ENCODE assay signal across 9 mouse cellular contexts in the genomic region with DNA sequence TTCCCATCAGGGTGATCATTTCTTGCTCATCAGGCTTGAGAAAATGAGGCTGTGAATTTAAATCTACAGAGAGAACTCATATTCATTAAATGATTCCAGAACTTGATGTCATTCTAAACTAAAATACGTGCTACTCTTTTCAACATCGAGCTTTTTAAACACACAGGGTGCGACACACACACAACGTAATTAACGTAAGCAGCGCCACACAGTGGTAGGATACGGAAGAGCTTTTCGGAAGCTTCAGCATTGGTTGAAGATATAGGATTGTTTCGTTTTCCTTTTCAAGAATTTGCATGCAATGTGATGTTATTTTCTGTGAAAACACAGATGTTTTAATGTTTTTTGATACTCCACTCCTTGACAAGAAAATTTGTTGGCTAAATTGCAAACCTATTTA.
DNase-seq lines count a peak whose midpoint lies in the region; ATAC-seq lines count a peak whose summit lies in the region.
"Had no signal": no experiment of that assay in that cellular context is flagged by ENCODE, and none has a peak within 500 bp of the region (broad histone marks: within the 10 kb centered on the region; RNA-seq: fewer than 3 reads in every experiment).

No protein-coding gene starts in this region.

- 7% methylated on average over 9 of the region's 9 CpGs for WGBS in forebrain, embryonic 12.5 days
- 4% methylated on average over 9 of the region's 9 CpGs for WGBS in midbrain, embryonic 16.5 days

- intact Hi-C loops in left cerebral cortex, postnatal 25 days (cut with DNase I): loop anchor here (2.0 to 5.0 kb wide), 2 partner anchors 498 to 704 kb away; no protein-coding TSS in a partner anchor

- peak; percentile 20 for DNase-seq in ovary, postnatal 14 days (ENCODE audit: low spot score)
- no peak for DNase-seq in ovary, postnatal 10 days (ENCODE audit: low spot score)
- peak; percentile 39 for DNase-seq in brain, embryonic 18.5 days (ENCODE audit: low read depth, low spot score)
- DNase-seq in left cerebral cortex, postnatal 25 days (ENCODE audit: low spot score in 2 of 2): peak; percentile 64 to 67
- peak; percentile 54 for DNase-seq in thymus, postnatal 0 days (ENCODE audit: low spot score)

- no peaks in the 10 kb centered on the region for H3K4me1 ChIP-seq in forebrain, embryonic 12.5 days
- H3K4me1 ChIP-seq in midbrain, embryonic 16.5 days (ENCODE audit: control insufficient read depth, insufficient read depth, low read length): no peaks in the 10 kb centered on the region
- H3K4me1 ChIP-seq: embryonic facial prominence, embryonic 15.5 days had no signal

- no peak overlapping the region for H3K4me3 ChIP-seq in forebrain, embryonic 12.5 days (replicated peaks)
- H3K4me3 ChIP-seq in midbrain, embryonic 16.5 days (ENCODE audit: low read depth, low read length): no peak overlapping the region
- H3K4me3 ChIP-seq: embryonic facial prominence, embryonic 15.5 days had no signal

- H3K36me3 ChIP-seq in forebrain, embryonic 12.5 days (replicated peaks): no peaks in the 10 kb centered on the region
- H3K36me3 ChIP-seq in midbrain, embryonic 16.5 days (ENCODE audit: control insufficient read depth, insufficient read depth, low read length): no peaks in the 10 kb centered on the region
- H3K36me3 ChIP-seq: embryonic facial prominence, embryonic 15.5 days had no signal

- ATAC-seq in forebrain, embryonic 12.5 days (ENCODE audit: low FRiP score): peak; percentile 87
- peak; percentile 82 for ATAC-seq in inflammation-experienced regulatory T-cells, adult 6 months
- peak; percentile 90 for ATAC-seq in midbrain, embryonic 16.5 days

- no peak overlapping the region for H3K27ac ChIP-seq in forebrain, embryonic 12.5 days
- no peak overlapping the region for H3K27ac ChIP-seq in midbrain, embryonic 16.5 days (ENCODE audit: low read length)
- H3K27ac ChIP-seq: embryonic facial prominence, embryonic 15.5 days had no signal

- no peak overlapping the region for H3K4me2 ChIP-seq in forebrain, embryonic 12.5 days
- no peak overlapping the region for H3K4me2 ChIP-seq in midbrain, embryonic 16.5 days (ENCODE audit: low read length)
- H3K4me2 ChIP-seq: embryonic facial prominence, embryonic 15.5 days had no signal

- no peaks in the 10 kb centered on the region for H3K9me3 ChIP-seq in forebrain, embryonic 12.5 days
- H3K9me3 ChIP-seq in midbrain, embryonic 16.5 days (replicated peaks; ENCODE audit: control insufficient read depth, low read length, poor library complexity, severe bottlenecking): no peaks in the 10 kb centered on the region
- H3K9me3 ChIP-seq: embryonic facial prominence, embryonic 15.5 days had no signal

- H3K9ac ChIP-seq in forebrain, embryonic 12.5 days: no peak overlapping the region
- H3K9ac ChIP-seq in midbrain, embryonic 16.5 days (ENCODE audit: low read depth, low read length): no peak overlapping the region
- H3K9ac ChIP-seq: embryonic facial prominence, embryonic 15.5 days had no signal

- no peaks in the 10 kb centered on the region for H3K27me3 ChIP-seq in forebrain, embryonic 12.5 days
- no peaks in the 10 kb centered on the region for H3K27me3 ChIP-seq in midbrain, embryonic 16.5 days (ENCODE audit: control insufficient read depth, insufficient read depth, low read depth, low read length)
- H3K27me3 ChIP-seq: embryonic facial prominence, embryonic 15.5 days had no signal
